Mouse (Mus musculus): ENCODE results near the gene Snx25.

Gene Snx25

GRCm38 (mm10) chr8:46152064-46153031, at the start of gene Snx25:
Gene Snx25 (minus strand): TSS chr8:46152159.
- peak; percentile 94 for DNase-seq

- no peak for DNase-seq
Measured at GRCm38 (mm10) chr8:46197673-46198072, 45.7 kb upstream of the Snx25 start.

DNA sequence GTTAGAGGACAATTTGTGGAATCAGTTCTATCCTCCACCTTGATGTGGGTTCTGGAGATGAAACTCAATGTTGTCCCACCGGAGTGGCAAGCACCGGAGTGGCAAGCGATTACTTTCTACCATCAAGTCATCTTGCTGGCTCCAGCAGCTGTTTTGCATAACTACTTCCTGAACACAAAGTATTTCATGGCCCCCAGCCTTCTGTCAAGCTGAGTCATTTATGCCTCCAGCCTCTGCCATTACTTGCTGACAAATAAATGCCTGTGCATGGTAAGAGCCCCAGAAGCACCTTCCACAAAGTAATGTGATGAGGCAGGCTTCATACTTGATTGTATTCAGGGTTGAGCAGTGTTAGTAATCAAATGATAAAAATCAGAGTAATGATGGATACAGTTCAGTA, 44.9 kb upstream of the Snx25 start:
- no peak for DNase-seq

DNA sequence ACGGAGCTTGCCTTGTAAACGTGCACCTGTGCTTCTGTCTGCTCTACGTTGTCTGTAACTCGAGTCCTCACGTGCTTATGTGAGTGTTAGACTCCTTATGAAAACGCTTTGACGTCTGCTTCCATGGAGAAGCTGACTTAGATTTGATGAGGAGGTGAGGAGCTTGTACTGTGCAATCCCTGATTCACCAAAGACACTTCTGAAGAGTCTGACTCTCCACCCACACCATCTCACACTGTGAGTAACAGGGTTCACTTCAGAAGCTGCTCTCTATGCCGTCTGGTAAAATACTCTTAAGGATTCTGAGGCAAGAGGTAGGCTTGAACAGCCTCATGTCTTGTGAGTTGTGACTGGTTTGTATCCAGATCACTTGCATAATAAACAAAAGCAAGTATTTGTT, 41.1 kb upstream of the Snx25 start:
- no peak for DNase-seq

- peak; percentile 65 to 66 for DNase-seq
Measured at GRCm38 (mm10) chr8:46185361-46185760, 33.4 kb upstream of the Snx25 start.

- DNase-seq = no peak
Measured at GRCm38 (mm10) chr8:46180136-46180535, 28.2 kb upstream of the Snx25 start.

DNA sequence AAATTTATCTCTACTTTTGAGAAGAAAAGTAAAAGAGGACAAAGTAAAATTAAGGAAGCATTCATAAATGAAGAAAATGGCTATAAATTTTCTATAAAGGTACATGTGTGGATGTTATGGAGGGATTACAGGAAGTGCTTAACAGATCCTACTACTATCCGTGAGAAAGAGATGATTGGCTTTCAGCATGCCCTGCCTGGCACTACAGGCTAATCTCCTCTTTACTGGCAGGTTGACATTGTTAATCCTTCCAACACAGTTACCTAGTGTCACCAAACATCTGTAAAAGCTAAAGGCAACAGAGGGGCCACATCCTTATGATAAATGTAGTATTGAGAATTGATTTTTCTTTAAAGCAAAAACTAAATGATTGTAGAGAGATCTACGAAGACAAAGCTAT, 21.7 kb upstream of the Snx25 start:
- DNase-seq = no peak

GRCm38 (mm10) chr8:46163870-46164190, 11.9 kb upstream of the Snx25 start:
- no peak for DNase-seq

- DNase-seq = peak; percentile 96
Measured at GRCm38 (mm10) chr8:46162953-46163869, 11.3 kb upstream of the Snx25 start.

GRCm38 (mm10) chr8:46153042-46153441, 1.1 kb upstream of the Snx25 start:
- no peak for DNase-seq

DNA sequence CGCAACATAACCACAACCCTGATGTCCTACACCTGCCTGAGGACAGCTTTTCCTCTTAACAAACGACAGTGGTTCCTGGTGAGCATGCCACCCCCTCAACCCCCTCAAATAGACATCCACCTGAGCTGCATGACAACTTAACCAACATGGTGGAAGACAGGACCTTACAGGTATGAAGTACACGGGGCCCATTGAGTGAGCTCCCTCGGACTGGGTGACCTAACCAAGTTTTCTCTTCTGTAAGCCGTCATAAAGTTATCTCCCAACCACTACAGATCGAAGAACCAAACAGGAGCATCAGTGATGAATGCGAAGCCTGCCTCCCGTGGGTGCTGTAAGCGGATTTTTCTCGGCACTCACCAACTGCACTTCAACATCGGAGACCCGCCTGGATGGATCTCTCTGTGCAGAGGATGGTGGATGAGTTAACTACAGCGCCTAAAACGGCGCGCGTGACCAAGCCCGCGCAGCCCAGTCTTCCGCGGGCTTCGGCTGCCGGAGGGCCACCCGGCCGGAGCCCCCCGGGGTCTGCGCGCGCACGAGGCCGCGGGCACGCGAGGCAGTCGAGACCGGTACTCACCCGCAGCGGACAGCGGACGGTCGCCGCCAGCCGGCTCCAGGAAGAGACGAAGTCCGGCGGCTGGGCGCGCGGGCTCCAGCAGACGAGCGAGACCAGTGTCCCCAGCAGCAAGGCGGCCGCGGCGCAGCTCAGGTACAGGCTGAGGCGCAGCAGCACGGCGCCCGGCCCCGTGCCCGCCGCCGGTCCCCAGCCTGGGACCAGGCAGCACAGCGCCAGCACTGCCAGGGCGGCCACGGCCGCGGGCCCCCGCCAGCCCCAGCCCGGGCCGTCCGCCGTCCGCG, 527 bp downstream of the Snx25 start, which contains the start of gene Cfap97:
Gene Cfap97, plus strand, starts transcription at position 570 of the 861 bp plus-strand sequence.
- peak; percentile 45 to 53 for DNase-seq

GRCm38 (mm10) chr8:46149782-46150181, 2.2 kb downstream of the Snx25 start:
- peak in 1 of 2 experiments; percentile 41 for DNase-seq

DNA sequence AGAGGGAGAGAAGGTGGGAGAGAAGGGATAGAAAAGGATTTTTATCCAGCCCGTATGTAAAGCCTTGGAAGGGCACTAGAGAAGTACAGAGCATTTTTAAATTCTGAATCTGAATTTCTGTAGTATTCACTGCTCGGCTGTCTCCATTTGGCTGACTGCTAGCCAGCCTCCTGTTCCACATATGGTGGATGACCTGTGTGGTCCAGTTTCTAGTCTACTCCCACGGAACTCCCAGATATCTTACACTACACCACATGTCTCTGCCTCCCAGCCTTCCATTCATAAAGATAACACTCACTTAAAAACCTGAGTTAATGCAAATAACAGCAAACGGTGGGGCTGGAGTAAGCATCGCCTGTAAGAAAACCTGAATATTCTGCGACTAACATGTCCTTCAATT, 2.7 kb downstream of the Snx25 start:
- no peak for DNase-seq

DNA sequence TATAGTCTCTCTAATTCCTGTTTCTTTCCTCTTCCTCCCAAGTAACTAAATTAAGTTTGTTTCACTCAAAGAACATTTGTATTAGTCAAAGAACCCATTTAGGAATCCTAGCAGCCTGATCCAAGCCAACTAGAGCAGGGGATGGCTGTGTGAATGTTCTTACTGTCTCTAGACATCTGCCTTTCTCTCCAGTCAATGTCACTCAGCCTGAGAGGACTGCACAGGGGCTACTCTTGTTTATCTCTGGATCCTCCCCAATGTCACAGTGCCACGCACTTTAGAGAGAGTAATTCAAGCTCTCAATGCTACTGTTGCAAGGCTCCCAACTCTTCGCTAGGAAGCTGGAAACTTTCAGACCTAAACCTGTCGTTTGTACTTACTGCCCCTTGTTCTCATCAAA, 5.8 kb downstream of the Snx25 start:
- no peak for DNase-seq

DNA sequence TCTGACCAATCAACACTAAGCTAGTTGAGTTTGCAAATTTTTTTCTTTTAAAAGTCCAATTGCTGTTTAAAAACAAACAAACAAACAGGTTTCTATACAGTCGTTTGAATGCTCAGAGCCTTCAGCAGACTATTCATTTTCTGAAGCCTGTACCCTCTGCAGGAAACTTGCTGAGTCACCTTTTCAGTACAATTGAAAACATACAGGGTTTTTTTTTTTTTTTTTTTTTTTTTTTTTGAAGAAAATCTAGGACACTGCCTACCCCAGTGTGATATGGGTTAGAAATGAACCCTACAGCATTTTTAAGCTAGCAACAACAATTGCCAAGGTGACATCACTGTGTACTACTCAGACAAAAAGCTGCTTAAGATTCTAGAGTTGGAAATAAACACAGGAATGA, 8.0 kb downstream of the Snx25 start:
- DNase-seq = no peak

DNA sequence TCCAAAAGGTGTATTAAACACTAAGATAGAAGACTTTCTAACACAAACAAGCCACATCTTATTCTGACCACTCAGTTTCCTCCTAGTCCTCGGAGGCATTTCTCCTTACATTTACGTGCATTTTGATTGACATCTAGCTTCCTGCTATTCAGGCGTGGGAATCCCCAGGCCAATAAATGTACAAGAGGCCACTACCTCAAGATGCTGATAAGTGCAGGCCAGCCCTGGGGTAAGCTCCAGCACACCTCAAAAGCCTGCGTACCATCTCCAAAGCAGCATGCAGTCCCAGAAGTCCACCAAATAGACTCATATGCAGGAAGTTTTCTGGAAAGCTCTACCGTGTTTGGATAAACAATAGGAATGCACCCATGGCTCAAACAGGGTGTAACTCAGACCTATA, 8.5 kb downstream of the Snx25 start:
- no peak for DNase-seq

DNA sequence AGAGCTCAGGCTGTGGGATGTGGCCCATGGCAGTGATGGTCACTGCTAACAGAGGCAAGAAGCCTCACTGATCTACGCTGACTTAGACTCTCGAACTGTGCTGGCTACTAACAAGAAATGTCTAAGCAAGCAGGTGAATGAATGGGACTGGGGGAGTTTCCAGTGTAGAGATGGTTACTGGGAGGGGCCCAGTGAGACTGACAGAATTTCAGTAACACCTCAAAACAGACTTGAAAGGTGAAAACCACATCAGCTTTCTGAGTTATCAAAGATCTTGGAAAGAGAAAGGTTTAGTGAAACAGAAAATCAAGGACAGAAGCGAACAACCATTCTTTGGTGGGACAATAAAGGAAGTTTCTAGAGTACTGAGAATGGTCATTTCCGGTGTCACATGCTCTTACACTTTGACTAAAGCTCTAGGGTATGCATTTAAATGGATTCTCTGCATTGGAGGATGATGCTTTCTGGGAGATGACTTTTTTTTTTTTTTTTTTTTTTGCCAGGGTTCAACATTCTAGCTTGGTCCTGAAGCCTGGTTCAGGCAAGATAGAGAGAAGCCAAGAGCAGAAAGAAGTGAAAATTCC, 9.4 kb downstream of the Snx25 start:
- no peak for DNase-seq

DNA sequence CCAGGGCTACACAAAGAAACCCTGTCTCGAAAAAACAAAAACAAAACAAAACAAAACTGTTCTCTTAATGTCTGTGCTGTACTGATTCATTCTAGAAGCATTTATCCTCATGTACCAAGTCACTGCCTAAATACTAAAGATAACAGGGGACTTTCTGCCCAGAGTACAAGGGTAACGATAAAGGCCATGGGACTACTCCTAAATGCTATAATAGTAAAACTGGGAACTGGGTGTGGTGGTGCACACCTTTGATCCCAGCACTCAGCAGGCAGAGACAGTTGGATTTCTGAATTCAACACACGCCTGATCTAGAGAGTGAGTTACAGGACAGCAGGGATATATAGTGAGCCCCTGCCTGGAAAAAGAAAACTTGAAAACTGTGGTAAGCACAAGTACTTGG, 10.3 kb downstream of the Snx25 start:
- DNase-seq = no peak

GRCm38 (mm10) chr8:46140376-46141120, 11.4 kb downstream of the Snx25 start:
- no peak for DNase-seq

- DNase-seq = no peak
Measured at GRCm38 (mm10) chr8:46137843-46138596, 13.9 kb downstream of the Snx25 start.

DNA sequence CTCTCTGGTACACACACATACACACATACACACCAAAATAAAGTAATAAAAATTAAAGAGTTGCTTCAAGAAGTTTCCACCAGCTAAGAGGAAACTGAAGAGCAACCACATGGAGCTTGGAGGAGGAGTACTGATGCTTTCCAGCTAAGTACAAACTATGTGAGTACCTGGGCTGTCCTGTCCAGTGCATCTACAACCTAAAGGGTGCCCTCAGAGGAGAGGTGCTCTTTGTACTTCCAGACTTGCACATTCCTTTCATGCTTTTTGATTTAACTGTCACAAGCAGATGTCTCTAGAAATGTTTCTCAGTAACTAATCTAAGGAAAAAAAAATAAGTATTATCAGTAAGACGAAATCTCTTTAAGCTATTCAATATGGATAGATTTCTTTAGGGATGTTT, 14.6 kb downstream of the Snx25 start:
- DNase-seq = no peak

All from B cell, adult 2 months (primary cell).